Mouse (Mus musculus) lung, adult 2 months (tissue): ENCODE results near the gene Dnajc4.

Experiments
- CTCF ChIP-seq: fragments of 200-500 bp; IDR thresholded peaks from 2 replicates; pipeline ENCODE4 v1.5.1; 2011; ENCODE audit warnings: mild to moderate bottlenecking, low read length, control low read depth; ENCODE audit not compliant: insufficient read depth
- POLR2A ChIP-seq: fragments of 200-500 bp; IDR thresholded peaks from 2 replicates; pipeline ENCODE4 v1.6.1; 2011; ENCODE audit warnings: low read depth, mild to moderate bottlenecking, control low read depth, low read length, borderline replicate concordance; ENCODE audit errors: extremely low read depth

GRCm38 (mm10) chr19:7013984-7014383 is 21.6 kb upstream of the Dnajc4 start:
- TF ChIP-seq POLR2A: no peak
- TF ChIP-seq CTCF: no peak
